Mouse (Mus musculus): ENCODE measurements around the gene Odf3b. TPM values are rescaled to one million over a fixed set of nuclear protein-coding genes. Genes with fewer than 3 reads are reported as not detected.

Odf3b gene
- 46.1 and 142 TPM in 2 replicates for polyA plus RNA-seq (2012; rRNA removed)

GRCm38 (mm10) chr15:89378831-89379401 is at the start of gene Odf3b:
Gene Odf3b (minus strand): TSS chr15:89379282.
- no peaks in the 10 kb centered on the region for H3K27me3 ChIP-seq (ENCODE audit: control insufficient read depth, insufficient read depth, low read length)
- H3K27ac ChIP-seq (ENCODE audit: insufficient read depth, low read depth, low read length) = peak within 1 kb of the TSS; percentile 89
- H3K4me1 ChIP-seq (ENCODE audit: control insufficient read depth, insufficient read depth, insufficient read length, low read length) = peaks cover 36% of the 10 kb centered on the region
- under 1% methylated on average over 33 of the region's 33 CpGs for WGBS
- no peaks in the 10 kb centered on the region for H3K36me3 ChIP-seq (ENCODE audit: control insufficient read depth, insufficient read depth, low read length)
- TF ChIP-seq POLR2A (IDR thresholded peaks at IDR 0.05; ENCODE audit: low read depth, low read length) = no peak; the same call in none of the 2 replicates
- TF ChIP-seq CTCF (IDR thresholded peaks at IDR 0.05; ENCODE audit: extremely low read depth, insufficient read length, insufficient replicate concordance, low read depth, low read length) = no peak
- peak within 1 kb of the TSS; percentile 74 for H3K4me3 ChIP-seq (ENCODE audit: low read depth, low read length)

GRCm38 (mm10) chr15:89428136-89428790 is 49.2 kb upstream of the Odf3b start:
- Histone ChIP-seq H3K27me3 (ENCODE audit: control insufficient read depth, insufficient read depth, low read length) (no peaks in the 10 kb centered on the region), H3K4me3 (ENCODE audit: low read depth, low read length) (peak overlapping the region; percentile 72), H3K36me3 (ENCODE audit: control insufficient read depth, insufficient read depth, low read length) (peaks cover 39% of the 10 kb centered on the region), H3K4me1 (ENCODE audit: control insufficient read depth, insufficient read depth, insufficient read length, low read length) (peaks cover 7% of the 10 kb centered on the region; the same call in 1 of the 2 replicates), H3K27ac (ENCODE audit: insufficient read depth, low read depth, low read length) (0 out of 2 replicates have a peak overlapping the region, but pooled peaks have one; percentile 69)
- 86% methylated on average over 19 of the region's 19 CpGs for WGBS
- no peak for TF ChIP-seq CTCF (IDR thresholded peaks at IDR 0.05; ENCODE audit: extremely low read depth, insufficient read length, insufficient replicate concordance, low read depth, low read length)
- no peak for TF ChIP-seq POLR2A (IDR thresholded peaks at IDR 0.05; ENCODE audit: low read depth, low read length)

- 92% methylated on average over 10 of the region's 10 CpGs for WGBS
- no peak overlapping the region for H3K27ac ChIP-seq (ENCODE audit: insufficient read depth, low read depth, low read length)
- H3K4me3 ChIP-seq (ENCODE audit: low read depth, low read length) = no peak overlapping the region
- no peak for TF ChIP-seq CTCF (IDR thresholded peaks at IDR 0.05; ENCODE audit: extremely low read depth, insufficient read length, insufficient replicate concordance, low read depth, low read length)
- TF ChIP-seq POLR2A (IDR thresholded peaks at IDR 0.05; ENCODE audit: low read depth, low read length) = no peak
- peaks cover 5% of the 10 kb centered on the region; the same call in 1 of the 2 replicates for H3K4me1 ChIP-seq (ENCODE audit: control insufficient read depth, insufficient read depth, insufficient read length, low read length)
- no peaks in the 10 kb centered on the region for H3K27me3 ChIP-seq (ENCODE audit: control insufficient read depth, insufficient read depth, low read length)
- H3K36me3 ChIP-seq (ENCODE audit: control insufficient read depth, insufficient read depth, low read length) = peaks cover 48% of the 10 kb centered on the region
These were observed 47.6 kb upstream of the Odf3b start for GRCm38 (mm10) chr15:89426716-89427115.

- Histone ChIP-seq H3K27me3 (ENCODE audit: control insufficient read depth, insufficient read depth, low read length) (no peaks in the 10 kb centered on the region), H3K36me3 (ENCODE audit: control insufficient read depth, insufficient read depth, low read length) (peaks cover 56% of the 10 kb centered on the region), H3K27ac (ENCODE audit: insufficient read depth, low read depth, low read length) (no peak within 1 kb of the TSS), H3K4me3 (ENCODE audit: low read depth, low read length) (no peak within 1 kb of the TSS), H3K4me1 (ENCODE audit: control insufficient read depth, insufficient read depth, insufficient read length, low read length) (peaks cover 2% of the 10 kb centered on the region; the same call in 1 of the 2 replicates)
- WGBS = 80% methylated on average over 6 of the region's 6 CpGs
- TF ChIP-seq POLR2A (IDR thresholded peaks at IDR 0.05; ENCODE audit: low read depth, low read length) = no peak
- no peak for TF ChIP-seq CTCF (IDR thresholded peaks at IDR 0.05; ENCODE audit: extremely low read depth, insufficient read length, insufficient replicate concordance, low read depth, low read length)
These were observed 46.6 kb upstream of the Odf3b start, which contains the start of gene Cpt1b for GRCm38 (mm10) chr15:89425711-89426121. Gene Cpt1b (minus strand): TSS chr15:89425863.

GRCm38 (mm10) chr15:89424621-89425020 is 45.5 kb upstream of the Odf3b start:
- WGBS = 88% methylated on average over 8 of the region's 8 CpGs
- Histone ChIP-seq H3K4me1 (ENCODE audit: control insufficient read depth, insufficient read depth, insufficient read length, low read length) (peaks cover 2% of the 10 kb centered on the region; the same call in 1 of the 2 replicates), H3K27me3 (ENCODE audit: control insufficient read depth, insufficient read depth, low read length) (no peaks in the 10 kb centered on the region), H3K36me3 (ENCODE audit: control insufficient read depth, insufficient read depth, low read length) (peaks cover 66% of the 10 kb centered on the region), H3K27ac (ENCODE audit: insufficient read depth, low read depth, low read length) (no peak overlapping the region), H3K4me3 (ENCODE audit: low read depth, low read length) (no peak overlapping the region)
- TF ChIP-seq POLR2A (IDR thresholded peaks at IDR 0.05; ENCODE audit: low read depth, low read length) (no peak), CTCF (IDR thresholded peaks at IDR 0.05; ENCODE audit: extremely low read depth, insufficient read length, insufficient replicate concordance, low read depth, low read length) (no peak)

- H3K36me3 ChIP-seq (ENCODE audit: control insufficient read depth, insufficient read depth, low read length) = peaks cover 74% of the 10 kb centered on the region
- H3K4me1 ChIP-seq (ENCODE audit: control insufficient read depth, insufficient read depth, insufficient read length, low read length) = no peaks in the 10 kb centered on the region
- 94% methylated on average over 9 of the region's 9 CpGs for WGBS
- TF ChIP-seq CTCF (IDR thresholded peaks at IDR 0.05; ENCODE audit: extremely low read depth, insufficient read length, insufficient replicate concordance, low read depth, low read length) = no peak
- H3K4me3 ChIP-seq (ENCODE audit: low read depth, low read length) = no peak overlapping the region
- no peak overlapping the region for H3K27ac ChIP-seq (ENCODE audit: insufficient read depth, low read depth, low read length)
- no peaks in the 10 kb centered on the region for H3K27me3 ChIP-seq (ENCODE audit: control insufficient read depth, insufficient read depth, low read length)
These were observed 42.9 kb upstream of the Odf3b start for GRCm38 (mm10) chr15:89421938-89422337.

- Histone ChIP-seq H3K27me3 (ENCODE audit: control insufficient read depth, insufficient read depth, low read length) (no peaks in the 10 kb centered on the region), H3K36me3 (ENCODE audit: control insufficient read depth, insufficient read depth, low read length) (peaks cover 33% of the 10 kb centered on the region), H3K4me1 (ENCODE audit: control insufficient read depth, insufficient read depth, insufficient read length, low read length) (no peaks in the 10 kb centered on the region), H3K27ac (ENCODE audit: insufficient read depth, low read depth, low read length) (no peak overlapping the region), H3K4me3 (ENCODE audit: low read depth, low read length) (no peak overlapping the region)
- TF ChIP-seq CTCF (IDR thresholded peaks at IDR 0.05; ENCODE audit: extremely low read depth, insufficient read length, insufficient replicate concordance, low read depth, low read length) = no peak
- TF ChIP-seq POLR2A (IDR thresholded peaks at IDR 0.05; ENCODE audit: low read depth, low read length) = no peak
- WGBS = 84% methylated on average over 8 of the region's 8 CpGs
These were observed 36.2 kb upstream of the Odf3b start for GRCm38 (mm10) chr15:89415282-89415681.

All from small intestine, adult 2 months (tissue).